Mouse (Mus musculus): ENCODE measurements around the gene Nudt6.

Nudt6 gene

DNA sequence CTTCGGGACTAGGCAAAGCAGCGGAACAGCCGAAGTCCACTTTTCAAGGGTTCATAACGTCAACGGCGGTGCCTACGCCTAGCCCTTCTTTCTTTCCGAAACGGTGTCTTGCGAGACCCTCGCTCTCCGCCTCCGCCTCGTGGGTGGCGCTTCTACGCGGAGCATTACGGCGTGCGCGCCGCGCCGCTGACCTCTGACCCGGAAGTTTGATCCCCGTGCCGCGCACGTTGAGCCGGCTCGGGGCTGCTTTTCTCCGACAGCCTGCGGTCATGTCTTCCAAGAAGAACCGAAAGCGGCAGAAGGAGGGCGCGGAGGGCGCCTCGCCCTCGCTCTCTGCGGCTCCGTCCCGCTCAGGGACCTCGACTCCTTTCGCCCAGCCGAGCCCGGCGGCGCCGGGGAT, at the start of gene Nudt6:
Gene Nudt6 (minus strand): TSS at position 140 of the 400 bp plus-strand sequence.
- DNase-seq: peak; percentile 94

DNA sequence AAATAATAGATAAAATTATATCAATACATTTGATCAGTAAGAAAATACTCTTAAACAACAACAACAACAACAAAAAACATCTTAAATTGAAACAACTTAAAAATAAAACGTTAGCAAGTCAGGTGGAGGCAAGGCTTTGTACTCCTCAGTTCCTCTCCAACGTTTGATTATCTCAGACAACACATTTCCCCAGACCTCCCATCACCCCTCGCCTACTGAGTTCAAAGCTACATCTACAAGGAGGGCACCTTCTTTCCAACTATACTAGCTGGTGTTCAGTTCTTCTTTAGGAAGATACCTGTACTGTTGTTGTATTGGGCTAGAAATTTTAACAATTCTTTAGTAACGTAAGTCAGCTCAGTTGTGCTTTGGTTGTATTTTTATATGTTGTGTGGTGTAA, 49.3 kb upstream of the Nudt6 start:
- no peak for DNase-seq

DNA sequence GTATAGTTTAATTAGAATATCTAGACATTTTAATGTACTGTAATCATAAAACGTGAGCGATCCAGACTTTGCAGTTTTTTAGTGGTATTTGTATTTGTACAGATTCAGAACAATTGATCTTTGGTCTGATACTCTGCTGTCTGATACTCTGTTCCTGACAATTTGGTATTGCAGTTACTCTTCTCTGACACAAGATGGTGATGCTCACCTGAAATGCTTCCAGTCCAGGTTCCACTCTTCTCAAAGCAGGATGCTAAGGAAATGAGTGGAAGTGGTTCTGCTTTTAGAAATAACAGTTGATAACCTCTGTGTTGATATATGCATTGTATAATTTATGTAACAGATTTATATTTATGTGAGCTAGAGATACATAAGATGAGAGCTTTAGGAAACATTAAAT, 48.2 kb upstream of the Nudt6 start:
- no peak for DNase-seq

DNA sequence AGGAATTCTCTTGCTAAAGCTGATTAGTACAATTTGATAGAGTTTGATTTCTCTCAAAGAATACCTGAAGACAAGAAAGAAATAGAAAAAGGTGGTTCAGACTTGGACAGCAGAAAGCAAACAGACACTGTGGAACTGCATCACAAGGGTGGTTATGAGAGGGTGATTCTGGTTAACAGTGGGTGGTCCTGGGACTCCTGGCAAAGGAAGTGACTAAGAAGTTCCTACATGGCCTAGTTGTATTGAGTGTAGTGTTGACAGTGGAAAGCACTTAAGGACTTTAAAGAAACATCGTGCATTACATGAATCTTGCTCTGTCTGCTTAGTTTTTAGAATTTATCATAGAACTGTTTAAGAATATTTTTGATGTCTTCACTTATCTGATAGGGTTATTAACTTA, 36.0 kb upstream of the Nudt6 start:
- no peak for DNase-seq

DNA sequence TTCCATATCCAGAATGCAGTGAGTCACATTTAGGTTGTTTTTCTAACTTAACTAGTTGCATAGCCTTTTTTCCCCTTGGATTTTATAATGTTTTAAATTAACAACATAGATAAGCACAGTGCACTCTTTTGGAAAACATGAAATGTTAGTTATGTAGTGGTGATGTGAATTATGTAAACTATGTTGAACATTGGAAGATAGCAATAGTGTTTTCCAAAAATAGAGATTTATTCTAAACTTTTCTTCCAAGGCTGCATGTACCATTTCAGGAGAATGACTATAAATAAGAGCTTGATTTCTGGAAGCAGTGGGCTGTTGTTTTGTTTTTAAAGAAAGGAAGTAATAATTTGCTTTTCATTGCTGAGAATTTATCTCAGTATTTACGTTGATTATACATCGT, 23.4 kb upstream of the Nudt6 start:
- DNase-seq: no peak

DNA sequence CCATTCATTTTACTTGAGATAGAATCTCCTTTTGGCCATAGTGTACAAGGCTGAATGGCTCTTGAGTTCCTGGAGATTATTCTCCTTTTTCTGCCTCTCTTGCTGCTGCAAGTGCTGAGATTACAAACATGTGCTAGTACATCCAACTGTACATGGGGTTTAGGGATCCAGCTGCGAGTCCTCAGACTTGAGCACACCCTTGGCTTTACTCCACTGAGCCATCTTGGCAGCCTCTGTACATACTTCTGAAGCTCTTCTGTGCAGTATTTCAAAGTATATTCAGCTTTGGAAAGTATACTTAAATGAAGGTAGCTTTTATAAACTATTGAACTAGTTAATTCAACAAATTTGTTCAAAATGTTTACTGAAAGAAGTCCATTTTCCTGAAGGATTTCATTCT, 19.8 kb upstream of the Nudt6 start:
- DNase-seq: no peak

DNA sequence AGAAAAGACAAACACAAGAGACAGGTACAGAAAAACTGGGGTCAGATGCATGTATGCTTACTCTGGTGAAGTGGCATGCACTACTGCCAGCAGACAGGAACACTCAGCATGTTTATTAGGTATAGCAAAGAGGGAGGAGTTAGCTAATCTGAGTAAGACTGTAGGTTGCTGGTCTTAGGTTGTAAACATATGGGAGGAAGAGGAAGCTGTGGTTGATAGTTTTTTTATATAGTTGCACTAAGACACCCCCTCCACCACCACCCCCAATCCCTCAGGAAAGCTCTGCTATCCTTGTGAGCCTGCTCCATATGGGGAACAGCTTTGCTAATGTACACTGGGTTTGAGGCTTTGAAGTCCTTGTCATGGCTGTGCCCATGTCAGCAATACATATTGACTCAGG, 10.3 kb upstream of the Nudt6 start:
- DNase-seq: no peak

DNA sequence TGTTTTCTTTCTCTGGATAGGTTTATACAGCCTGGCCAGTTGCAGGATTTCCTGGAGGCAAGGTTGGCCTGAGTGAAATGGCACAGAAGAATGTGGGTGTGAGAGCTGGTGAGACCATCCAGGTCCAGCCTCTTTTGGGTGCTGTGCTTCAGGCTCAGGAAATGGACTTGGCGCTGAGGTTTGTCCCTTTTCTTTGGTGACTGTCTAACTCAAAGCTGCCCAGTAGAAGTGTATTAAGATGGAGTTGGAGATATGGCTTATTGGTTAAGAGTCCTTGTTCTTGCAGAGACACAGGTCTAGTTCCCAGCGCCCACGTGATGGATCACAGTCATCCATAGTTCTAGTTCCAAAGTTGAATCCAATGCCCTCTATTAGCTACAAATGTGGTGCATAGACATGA, 6.1 kb upstream of the Nudt6 start:
- no peak for DNase-seq

DNA sequence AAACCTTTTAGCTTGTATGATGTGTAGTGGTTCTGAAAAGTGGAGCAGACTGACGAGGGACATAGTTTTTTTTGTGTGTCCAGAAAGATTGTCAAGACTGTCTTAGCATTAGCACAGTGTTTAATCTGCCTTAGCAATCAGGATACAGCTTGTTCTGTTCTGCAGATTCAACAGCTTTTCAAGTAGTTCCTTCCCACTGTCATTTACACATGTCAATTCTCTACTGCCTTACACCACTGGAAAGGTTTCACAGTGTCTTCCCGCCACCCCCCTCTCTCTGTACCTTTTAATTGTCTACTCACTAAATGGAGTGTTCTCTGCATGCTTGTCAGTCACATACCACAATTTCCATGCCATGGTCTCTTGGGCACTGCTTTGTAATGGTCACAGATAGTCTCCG, 1.2 kb upstream of the Nudt6 start:
- DNase-seq: no peak

DNA sequence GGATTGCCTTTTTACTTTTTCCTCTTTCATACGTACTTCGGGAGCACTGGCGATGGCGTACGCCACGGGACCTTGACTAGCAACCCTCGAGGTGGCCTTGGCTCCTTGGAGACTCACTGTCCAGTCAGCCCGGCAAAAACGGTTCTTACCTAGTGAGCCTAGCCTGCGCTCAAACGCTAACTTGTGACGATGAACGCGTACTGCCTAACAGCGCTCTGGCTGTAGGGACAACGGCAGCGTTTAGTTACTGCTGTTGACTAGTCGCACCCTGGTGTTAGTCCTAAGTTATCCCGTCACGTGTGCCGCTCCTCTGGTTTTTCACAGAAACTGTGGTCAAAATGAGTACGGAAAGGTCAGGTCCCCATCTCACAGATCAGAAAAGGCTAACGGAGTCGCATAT, 630 bp upstream of the Nudt6 start:
- no peak for DNase-seq

DNA sequence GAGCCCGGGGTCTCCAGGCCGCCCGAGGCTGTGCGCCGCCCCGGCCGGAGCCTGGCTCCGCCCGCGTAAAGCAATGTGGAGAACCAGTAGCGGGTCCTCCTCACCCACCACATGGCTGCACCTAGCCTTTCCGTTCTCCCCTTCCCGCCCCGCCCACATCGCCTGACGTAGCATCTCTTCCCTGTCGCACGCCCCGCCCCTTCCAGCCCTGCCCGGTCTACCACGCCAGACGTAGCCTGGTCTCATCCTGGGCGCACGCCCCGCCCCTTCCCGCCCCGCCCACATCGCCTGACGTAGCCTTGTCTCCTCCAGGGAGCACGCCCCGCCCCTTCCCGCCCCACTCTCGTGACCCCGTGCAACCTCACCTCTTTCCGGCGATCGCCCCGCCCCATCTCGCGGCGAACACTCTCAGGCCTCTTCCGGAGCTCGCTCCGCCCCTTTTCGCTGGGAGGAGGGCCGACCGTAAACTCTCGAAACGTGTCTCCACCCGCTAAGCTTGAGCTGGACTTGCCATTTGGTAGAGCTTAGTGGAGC, 486 bp downstream of the Nudt6 start, which contains the start of gene Spata5:
Gene Spata5 (plus strand): TSS at position 439 of the 534 bp plus-strand sequence.
- peak; percentile 99 for DNase-seq

DNA sequence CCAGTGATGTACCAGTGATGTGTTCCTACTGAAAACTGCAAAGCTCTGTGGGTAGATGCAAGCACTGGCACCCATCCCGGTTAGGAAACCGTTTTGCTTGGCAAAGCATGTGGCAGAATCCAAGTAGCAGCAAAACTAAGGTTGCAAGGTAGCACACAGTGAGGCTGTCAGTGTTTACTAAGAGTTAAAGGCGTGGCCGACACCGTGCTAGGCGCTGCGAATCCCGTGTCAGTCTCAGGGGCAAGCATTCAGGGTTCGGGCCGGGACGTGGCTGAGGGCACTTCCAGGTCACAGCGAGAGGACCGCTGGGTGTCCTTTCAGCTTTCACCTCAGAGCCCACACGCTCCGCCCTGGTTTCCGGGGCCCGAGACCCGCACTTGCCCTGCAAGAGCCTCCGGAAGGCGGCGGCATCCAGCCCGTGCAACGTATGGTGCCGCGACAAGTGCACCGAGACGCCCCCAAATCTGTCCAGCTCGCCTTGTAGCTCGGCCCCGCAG, 1.0 kb downstream of the Nudt6 start:
- peak; percentile 86 for DNase-seq

DNA sequence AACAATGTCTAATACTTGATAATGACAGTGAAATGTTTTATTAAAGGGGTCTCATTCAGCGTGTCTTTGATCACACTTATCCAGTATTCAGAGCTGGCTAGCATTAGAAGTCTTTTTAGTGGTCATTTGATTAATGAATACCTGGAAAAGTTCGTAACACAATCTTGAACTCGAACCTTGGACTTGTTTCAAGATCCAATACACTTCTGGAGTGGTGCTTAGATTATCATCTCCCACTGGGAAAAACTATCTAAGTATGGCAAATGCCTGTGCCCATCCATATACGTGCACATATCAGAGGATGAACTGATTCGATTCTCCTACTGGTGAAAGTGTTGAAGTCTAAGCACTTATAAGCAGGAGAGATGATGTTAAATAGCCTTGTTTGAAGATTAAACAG, 1.7 kb downstream of the Nudt6 start:
- DNase-seq: no peak

DNA sequence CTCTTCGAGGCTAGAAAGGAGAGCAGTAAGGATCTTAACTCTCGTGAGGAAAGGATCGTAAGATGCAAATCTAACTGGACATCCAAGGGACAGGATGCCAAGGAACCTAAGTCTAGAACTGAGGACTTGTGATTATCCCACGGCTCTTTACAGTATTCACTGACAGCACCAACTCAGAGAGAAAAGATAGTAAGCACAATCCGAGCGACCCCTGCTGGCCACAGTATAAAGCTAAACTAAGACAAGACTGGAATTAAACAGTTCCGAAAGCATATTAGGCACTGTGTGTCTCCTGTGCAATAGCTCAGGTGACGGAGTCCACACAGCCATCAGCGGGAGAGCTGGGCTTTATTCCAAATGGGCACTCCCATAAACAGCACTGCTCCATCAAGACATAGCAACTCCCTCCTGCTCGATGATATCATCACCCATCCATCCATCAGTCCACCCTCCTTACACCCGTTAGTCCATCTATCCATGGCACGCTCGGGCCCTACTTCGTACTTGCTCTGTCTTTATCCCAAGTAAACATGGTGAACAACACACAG, 5.5 kb downstream of the Nudt6 start:
- DNase-seq: peak; percentile 72

DNA sequence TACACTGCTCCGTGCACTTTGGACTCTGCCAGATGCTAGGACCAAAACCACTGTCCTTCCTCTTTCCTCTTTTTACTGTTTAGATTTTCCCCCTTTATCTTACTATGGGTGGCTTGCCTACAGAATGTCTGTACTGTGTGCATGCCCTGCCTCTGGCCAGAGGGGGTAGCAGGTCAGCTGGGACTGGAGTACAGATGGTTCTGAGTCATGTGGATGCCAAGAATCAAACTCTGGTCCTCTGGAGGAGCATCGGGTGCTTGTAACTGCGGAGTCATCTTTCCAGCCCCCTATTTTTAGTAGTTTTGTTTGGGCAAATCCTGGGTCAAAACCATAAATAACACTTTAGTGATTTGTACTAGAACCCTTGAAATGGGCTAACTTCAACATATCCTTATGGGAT, 6.6 kb downstream of the Nudt6 start:
- no peak for DNase-seq

DNA sequence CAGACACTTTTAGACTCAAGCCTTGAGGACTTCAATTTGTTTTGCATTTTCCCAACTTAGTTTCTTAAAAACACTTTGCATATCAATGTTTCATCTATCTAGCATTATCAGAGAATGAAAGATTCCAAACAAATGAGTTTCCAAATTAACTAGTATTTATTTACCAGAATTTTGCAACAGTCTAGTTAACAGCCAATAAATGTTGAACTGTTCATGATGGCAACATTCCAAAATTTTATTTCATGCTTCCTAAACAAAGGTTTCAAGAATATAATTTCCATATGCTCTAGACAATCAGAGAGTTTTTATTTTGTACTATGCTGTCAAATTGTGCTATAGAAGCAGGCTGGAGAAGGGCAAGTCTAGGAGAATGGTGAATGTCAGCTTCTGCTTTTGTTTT, 12.4 kb downstream of the Nudt6 start:
- DNase-seq: no peak

DNA sequence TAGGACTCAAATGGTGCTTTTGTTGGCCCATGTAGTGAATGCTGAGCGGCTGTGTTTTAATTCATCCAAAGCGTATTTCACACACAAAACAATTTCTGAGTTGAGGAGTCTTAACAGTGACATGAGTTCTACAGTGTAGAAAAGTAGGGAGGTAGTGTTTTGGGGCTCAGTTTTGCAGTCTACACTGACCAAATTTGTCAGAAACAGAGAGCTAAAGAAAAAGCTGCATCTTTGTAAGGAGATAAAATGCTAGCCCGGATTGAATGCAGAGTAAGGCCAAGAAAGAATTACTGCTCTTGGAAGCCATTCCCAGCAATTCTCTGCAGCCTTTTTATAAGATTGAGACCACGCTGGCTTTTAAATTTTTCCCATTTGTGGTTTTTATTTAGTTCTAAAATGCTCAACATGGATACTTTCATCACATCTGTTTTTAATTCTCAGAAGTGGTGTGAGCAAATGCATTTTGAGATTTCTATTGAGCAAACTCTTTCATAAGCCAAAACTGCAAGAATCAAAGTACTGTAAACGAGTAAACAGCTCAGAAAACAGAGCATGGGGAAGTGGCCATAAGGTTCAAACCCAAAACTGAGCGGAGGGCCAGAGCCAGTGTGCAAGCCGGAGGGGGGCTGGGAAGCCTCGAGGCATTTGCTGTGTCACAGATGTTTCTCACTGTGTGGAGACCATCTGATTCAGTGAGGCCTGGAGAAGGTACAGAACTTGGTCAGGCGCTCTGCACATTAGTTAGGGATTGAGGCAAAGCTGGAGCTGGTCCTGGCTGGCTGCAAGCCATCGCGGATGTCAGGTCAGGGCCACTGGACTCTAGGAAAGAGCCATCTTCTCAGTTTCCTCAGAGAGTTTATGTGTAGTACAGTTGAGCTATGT, 18.0 kb downstream of the Nudt6 start:
- DNase-seq: no peak

DNA sequence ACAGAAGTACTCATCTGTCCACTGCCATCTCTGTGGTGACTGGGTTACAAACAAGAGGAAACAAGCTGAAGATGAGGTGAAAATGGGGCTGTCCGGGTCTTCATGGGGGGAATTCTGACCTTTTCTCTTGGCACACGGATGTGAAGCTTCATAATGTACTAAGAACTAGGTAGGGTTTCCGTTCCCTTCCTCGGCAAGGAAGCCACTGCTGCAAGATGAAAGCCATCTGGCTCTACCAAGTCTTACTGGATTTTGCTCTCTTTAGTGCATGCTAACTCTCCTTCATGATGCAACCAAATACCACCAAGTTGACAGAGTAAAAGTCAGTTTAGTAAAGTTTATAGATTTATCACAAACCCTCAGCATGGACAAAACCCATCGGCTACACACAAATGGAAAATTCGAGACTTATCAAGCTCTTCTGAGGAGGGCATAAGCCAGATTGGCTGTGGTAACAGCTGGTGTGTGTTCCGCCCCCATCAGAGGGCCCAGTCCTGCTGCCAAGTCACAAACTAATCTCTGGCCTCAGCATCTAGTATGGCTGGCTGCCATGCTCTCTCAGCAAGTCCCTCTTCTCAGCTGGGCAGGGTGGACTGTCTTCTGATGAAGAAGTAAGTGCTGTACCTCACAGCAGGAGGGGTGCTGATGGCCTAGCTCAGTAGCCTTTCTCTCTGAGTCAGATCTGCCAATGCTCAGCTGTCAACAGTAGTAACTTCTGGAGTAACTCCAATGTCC, 21.2 kb downstream of the Nudt6 start:
- DNase-seq: no peak

DNA sequence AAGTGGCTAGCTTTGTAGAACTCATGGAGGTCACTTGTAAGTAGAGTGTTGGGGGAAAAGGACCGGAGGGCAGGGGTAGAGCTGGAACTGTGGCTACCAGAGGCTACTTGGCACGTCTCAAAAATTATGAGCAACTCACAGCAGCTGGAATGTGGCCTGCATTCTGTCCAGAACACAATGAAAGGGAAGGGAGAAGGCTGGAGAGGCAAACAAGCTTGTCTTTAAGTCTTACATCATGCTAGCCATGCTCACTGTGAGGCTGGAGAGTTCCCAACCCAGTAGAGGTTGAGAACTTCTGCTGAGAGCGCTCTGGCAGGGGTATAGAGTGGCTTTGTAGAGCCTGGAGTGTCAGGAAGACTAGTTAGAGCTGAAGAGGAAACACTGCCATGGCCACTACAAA, 22.4 kb downstream of the Nudt6 start:
- no peak for DNase-seq

DNA sequence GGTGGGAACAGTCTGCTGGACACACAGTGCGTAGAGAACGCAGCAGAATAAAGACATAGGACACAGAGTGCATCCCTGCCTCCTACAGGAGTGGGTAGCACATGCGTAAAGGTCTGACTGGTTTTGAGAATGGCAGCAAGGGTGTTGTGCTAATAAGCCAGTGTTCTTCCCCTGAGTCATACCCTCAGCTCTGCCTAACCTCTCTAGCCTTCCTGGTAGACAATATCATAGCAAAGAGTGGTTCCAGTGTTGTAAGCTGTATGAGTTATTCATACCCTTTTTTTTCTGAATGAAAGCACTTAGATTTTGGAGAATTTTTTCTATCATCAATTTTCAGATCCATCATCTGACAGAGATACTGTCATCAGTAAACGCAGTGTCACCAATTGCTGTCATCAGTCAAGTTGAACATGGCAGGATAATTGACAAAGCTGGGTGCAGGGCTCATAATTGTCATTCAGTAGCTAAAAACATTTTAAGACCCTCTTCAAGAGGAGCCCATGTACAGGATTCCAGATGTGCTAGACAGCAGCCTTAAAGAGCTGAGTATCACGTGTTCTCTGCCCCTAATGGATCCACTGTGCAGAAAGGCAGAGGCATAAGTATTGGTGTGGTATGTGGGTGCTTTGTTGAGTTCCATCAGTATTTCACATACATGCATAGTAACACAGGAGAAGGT, 22.9 kb downstream of the Nudt6 start:
- no peak for DNase-seq

DNA sequence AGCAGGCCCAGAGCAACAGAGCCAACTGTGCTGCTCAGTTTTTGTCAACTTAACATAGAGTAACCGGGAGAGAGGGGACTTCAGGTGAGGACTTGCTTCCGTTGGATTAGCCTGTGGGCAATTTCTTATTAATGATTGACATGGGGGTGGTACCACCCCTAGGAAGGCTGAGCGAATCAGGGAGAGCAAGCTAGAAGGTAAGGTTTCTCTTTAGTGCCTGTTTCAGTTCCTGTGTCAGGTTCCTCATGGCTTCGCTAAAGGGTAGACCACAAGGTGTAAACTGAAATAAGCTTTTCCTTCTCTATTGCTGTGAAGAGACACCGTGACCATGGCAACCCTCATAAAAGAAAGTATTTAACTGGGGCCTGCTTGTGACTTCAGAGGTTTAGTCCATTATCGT, 32.7 kb downstream of the Nudt6 start:
- no peak for DNase-seq

DNA sequence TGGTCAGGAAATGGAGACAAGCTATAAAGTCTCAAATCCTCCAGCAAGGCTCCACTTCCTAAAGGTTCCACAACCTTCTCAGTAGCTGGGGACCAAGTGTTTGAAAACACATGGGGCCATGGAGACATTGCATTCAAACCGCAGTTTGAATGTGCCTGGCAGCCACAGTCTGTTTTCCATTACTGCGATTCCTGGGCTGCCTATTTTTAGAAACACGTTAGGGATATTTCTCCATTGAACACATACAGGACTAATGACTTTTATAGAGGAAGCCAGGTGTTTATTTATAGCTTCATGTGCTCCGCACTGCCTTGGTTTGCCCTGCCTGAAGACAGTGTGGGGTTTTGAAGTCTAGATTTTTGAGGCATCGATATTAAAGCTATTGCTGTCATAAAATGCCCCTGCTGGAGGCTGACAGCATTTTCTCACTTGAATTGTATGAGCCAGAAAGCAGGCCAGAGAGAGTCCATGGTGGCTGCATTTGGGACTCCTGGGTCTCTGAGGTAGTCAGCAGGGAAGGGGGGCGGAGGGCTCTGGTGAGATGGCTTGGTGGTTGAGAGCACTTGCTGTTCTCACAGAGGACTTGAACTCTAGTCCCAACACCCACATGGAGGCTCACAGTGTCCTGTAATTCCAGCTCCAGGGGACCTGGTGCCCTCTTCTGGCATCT, 36.8 kb downstream of the Nudt6 start:
- DNase-seq: no peak
